Mouse (Mus musculus): ENCODE data around the gene Zfp473. TPM values are rescaled to one million over a fixed set of nuclear protein-coding genes. Genes with fewer than 3 reads are reported as not detected.
"Not testable (repeated sequence)": the region's sequence is repeated elsewhere in the genome, so short reads cannot be mapped to it uniquely, and the experiment has no call there.

The Zfp473 gene
- 0.95 and 1.0 TPM in 2 replicates for polyA plus RNA-seq (2014; fragmentation: Nextera tagmentation; extraction: Ambion mirVana)

DNA sequence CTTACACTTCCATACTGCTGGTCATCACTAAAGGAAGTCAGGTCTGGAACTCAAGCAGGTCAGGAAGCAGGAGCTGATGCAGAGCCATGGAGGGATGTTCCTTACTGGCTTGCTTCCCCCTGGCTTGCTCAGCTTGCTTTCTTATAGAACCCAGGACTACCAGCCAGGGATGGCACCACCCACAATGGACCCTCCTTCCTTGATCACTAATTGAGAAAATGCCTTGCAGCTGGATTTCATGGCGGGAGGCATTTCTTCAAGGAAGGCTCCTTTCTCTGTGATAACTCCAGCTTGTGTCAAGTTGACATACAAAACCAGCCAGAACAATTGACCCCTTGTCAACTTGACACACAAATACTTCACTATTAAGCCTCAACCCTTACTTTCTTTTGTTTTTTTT lies at the start of gene Zfp473:
Gene Zfp473 (minus strand): TSS at position 101 of the 400 bp plus-strand sequence.
- ATAC-seq (ENCODE audit: low read depth); H3K9me3 ChIP-seq (ENCODE audit: control insufficient read depth, low read length); H3K4me3 ChIP-seq (ENCODE audit: low read depth, low read length); H3K9ac ChIP-seq (replicated peaks; ENCODE audit: low read depth, low read length); H3K4me1 ChIP-seq (ENCODE audit: control insufficient read depth, insufficient read depth, low read length); H3K4me2 ChIP-seq (ENCODE audit: low read depth, low read length); H3K27ac ChIP-seq (ENCODE audit: low read depth, low read length); H3K27me3 ChIP-seq (ENCODE audit: control insufficient read depth, insufficient read depth, low read length): not testable (repeated sequence)
- H3K36me3 ChIP-seq (ENCODE audit: control insufficient read depth, insufficient read depth, low read length): peaks cover 24% of the 10 kb centered on the region
- whole genome bisulfite sequencing: 84% methylated on average over 1 of the region's 1 CpGs

DNA sequence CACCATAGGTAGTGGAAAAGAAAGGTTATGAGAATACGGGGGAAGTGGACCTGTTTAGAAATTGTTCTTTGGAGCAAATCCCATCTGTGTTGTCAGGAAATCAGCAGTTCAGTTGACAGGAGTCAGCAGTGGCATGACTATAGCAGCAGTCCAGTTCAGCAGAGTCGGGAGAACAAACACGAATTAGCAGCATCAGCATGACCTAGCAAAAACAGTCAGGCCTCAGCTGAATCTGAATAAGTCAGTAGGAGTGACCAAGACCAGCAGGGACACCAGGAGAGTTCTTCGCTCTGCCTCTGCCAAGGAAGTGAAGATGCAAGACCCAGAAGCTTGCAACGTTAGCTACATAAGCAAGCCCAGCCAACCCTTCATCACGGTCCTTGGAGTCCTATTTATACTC lies 41.9 kb upstream of the Zfp473 start:
- WGBS: 92% methylated on average over 6 of the region's 6 CpGs
- ATAC-seq (ENCODE audit: low read depth): no peak
- H3K9ac ChIP-seq (replicated peaks; ENCODE audit: low read depth, low read length): no peak overlapping the region
- H3K4me2 ChIP-seq (ENCODE audit: low read depth, low read length): no peak overlapping the region
- no peaks in the 10 kb centered on the region for H3K4me1 ChIP-seq (ENCODE audit: control insufficient read depth, insufficient read depth, low read length)
- H3K27ac ChIP-seq (ENCODE audit: low read depth, low read length): no peak overlapping the region
- no peaks in the 10 kb centered on the region for H3K9me3 ChIP-seq (ENCODE audit: control insufficient read depth, low read length)
- no peaks in the 10 kb centered on the region for H3K27me3 ChIP-seq (ENCODE audit: control insufficient read depth, insufficient read depth, low read length)
- H3K36me3 ChIP-seq (ENCODE audit: control insufficient read depth, insufficient read depth, low read length): no peaks in the 10 kb centered on the region
- no peak overlapping the region for H3K4me3 ChIP-seq (ENCODE audit: low read depth, low read length)

DNA sequence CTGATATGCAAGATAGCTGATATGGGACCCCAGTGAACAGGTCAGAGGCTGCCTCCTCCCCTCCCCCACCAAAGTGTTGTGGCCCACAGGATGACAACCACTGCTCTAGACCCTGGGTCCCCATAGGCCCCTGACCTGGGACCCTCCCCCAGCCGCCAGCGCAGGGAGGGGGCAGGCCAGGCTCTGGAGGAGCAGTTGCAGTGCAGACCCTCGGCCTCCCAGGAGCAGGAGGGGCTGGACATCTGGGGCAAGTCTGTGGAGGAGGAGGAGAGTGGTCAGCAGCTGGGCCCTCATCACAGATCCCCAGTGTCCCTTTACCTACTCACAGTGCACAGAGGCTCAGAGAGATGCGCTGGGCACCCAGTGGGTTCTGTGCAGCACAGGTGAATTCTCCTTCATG lies 39.2 kb upstream of the Zfp473 start:
- no peak overlapping the region for H3K4me2 ChIP-seq (ENCODE audit: low read depth, low read length)
- H3K4me1 ChIP-seq (ENCODE audit: control insufficient read depth, insufficient read depth, low read length): no peaks in the 10 kb centered on the region
- H3K27ac ChIP-seq (ENCODE audit: low read depth, low read length): no peak overlapping the region
- H3K4me3 ChIP-seq (ENCODE audit: low read depth, low read length): no peak overlapping the region
- no peak for ATAC-seq (ENCODE audit: low read depth)
- H3K36me3 ChIP-seq (ENCODE audit: control insufficient read depth, insufficient read depth, low read length): no peaks in the 10 kb centered on the region
- H3K27me3 ChIP-seq (ENCODE audit: control insufficient read depth, insufficient read depth, low read length): no peaks in the 10 kb centered on the region
- H3K9me3 ChIP-seq (ENCODE audit: control insufficient read depth, low read length): no peaks in the 10 kb centered on the region
- WGBS: 68% methylated on average over 4 of the region's 4 CpGs
- no peak overlapping the region for H3K9ac ChIP-seq (replicated peaks; ENCODE audit: low read depth, low read length)

DNA sequence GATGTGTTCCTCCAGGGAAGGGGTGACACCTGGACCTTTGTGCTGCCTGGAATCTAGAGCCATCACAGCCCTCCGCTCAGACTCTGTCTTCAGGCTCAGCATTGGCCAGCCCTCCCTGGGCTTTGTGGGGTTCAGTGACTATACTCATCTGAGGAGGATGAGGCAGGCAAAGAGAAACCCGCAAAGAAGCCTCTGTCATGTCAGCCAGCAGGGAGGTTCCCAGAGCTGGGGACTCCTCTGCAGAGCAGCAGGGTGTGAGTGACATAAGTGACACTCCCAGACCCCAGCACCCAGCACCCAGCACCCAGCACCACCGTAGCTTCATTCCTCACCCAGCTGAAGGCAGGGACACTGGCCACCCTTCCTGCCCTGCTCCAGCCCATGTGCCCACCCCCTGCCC lies 38.7 kb upstream of the Zfp473 start:
- H3K27ac ChIP-seq (ENCODE audit: low read depth, low read length): no peak overlapping the region
- WGBS: 85% methylated on average over 3 of the region's 3 CpGs

DNA sequence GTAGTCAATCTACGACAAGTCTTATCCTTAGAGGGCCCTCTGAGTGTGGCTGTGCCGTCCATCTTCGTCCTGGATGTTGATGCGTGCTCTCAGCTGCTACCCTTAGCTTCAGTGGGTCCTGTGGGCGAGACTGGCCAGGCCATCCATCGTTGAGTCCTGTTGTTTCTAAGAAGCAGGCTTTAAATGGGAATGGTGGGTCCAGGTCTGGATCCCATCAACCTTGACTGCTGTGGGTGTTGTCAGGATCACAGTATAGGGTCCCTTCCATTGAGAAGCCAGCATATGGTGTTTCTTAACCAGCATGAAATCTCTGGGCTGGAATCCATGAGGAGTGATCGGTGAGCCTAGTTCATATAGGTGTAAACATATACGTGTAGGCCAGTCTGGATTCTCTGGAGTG lies 29.3 kb upstream of the Zfp473 start:
- Histone ChIP-seq H3K9me3 (ENCODE audit: control insufficient read depth, low read length) (no peaks in the 10 kb centered on the region), H3K4me3 (ENCODE audit: low read depth, low read length) (no peak overlapping the region), H3K4me2 (ENCODE audit: low read depth, low read length) (no peak overlapping the region), H3K4me1 (ENCODE audit: control insufficient read depth, insufficient read depth, low read length) (no peaks in the 10 kb centered on the region), H3K27ac (ENCODE audit: low read depth, low read length) (no peak overlapping the region), H3K27me3 (ENCODE audit: control insufficient read depth, insufficient read depth, low read length) (no peaks in the 10 kb centered on the region), H3K9ac (replicated peaks; ENCODE audit: low read depth, low read length) (no peak overlapping the region), H3K36me3 (ENCODE audit: control insufficient read depth, insufficient read depth, low read length) (0 out of 2 replicates have a peak, but pooled peaks cover 4% of the 10 kb centered on the region)
- ATAC-seq (ENCODE audit: low read depth): no peak
- WGBS: 89% methylated on average over 8 of the region's 8 CpGs

More for the DNA sequence above, 38.7 kb upstream of the Zfp473 start:
- H3K27me3 ChIP-seq (ENCODE audit: control insufficient read depth, insufficient read depth, low read length): no peaks in the 10 kb centered on the region
- H3K4me1 ChIP-seq (ENCODE audit: control insufficient read depth, insufficient read depth, low read length): no peaks in the 10 kb centered on the region
- H3K9me3 ChIP-seq (ENCODE audit: control insufficient read depth, low read length): no peaks in the 10 kb centered on the region
- H3K4me3 ChIP-seq (ENCODE audit: low read depth, low read length): no peak overlapping the region
- H3K36me3 ChIP-seq (ENCODE audit: control insufficient read depth, insufficient read depth, low read length): no peaks in the 10 kb centered on the region
- no peak overlapping the region for H3K4me2 ChIP-seq (ENCODE audit: low read depth, low read length)
- no peak overlapping the region for H3K9ac ChIP-seq (replicated peaks; ENCODE audit: low read depth, low read length)
- no peak for ATAC-seq (ENCODE audit: low read depth)

DNA sequence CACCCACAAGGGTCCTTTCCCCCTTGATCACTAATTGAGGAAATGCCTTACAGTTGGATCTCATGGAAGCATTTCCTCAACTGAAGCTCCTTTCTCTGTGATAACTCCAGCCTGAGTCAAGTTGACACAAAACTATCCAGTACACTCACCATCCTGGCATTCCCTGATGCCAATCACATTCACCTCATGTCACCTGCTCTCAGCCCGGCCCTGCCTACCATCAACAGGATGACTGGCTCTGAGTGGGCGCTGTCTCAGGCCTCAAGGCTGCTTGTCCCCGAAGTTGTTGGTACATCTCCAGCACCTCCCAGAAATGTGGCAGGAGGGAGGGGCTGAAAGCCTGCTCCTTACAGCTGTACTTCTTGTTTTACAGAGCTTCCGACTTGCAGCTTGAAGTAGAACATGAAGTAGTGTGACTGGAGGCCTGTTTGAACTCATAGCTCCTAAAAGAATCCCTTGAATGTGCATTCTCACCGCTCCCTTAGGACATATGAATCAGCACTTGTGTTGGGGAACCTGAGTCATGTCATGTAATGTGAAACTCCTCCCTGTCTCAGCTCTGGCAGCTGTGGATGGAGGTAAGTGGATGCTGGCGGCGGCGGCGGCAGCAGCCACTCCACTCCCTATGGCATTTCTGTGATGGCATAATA lies 26.1 kb upstream of the Zfp473 start:
- no peaks in the 10 kb centered on the region for H3K27me3 ChIP-seq (ENCODE audit: control insufficient read depth, insufficient read depth, low read length)
- H3K36me3 ChIP-seq (ENCODE audit: control insufficient read depth, insufficient read depth, low read length): peaks cover 12% of the 10 kb centered on the region; the same call in 1 of the 2 replicates
- no peak overlapping the region for H3K4me3 ChIP-seq (ENCODE audit: low read depth, low read length)
- no peaks in the 10 kb centered on the region for H3K4me1 ChIP-seq (ENCODE audit: control insufficient read depth, insufficient read depth, low read length)
- no peaks in the 10 kb centered on the region for H3K9me3 ChIP-seq (ENCODE audit: control insufficient read depth, low read length)
- WGBS: 94% methylated on average over 9 of the region's 9 CpGs
- no peak overlapping the region for H3K4me2 ChIP-seq (ENCODE audit: low read depth, low read length)
- H3K27ac ChIP-seq (ENCODE audit: low read depth, low read length): no peak overlapping the region
- ATAC-seq (ENCODE audit: low read depth): no peak
- H3K9ac ChIP-seq (replicated peaks; ENCODE audit: low read depth, low read length): no peak overlapping the region

DNA sequence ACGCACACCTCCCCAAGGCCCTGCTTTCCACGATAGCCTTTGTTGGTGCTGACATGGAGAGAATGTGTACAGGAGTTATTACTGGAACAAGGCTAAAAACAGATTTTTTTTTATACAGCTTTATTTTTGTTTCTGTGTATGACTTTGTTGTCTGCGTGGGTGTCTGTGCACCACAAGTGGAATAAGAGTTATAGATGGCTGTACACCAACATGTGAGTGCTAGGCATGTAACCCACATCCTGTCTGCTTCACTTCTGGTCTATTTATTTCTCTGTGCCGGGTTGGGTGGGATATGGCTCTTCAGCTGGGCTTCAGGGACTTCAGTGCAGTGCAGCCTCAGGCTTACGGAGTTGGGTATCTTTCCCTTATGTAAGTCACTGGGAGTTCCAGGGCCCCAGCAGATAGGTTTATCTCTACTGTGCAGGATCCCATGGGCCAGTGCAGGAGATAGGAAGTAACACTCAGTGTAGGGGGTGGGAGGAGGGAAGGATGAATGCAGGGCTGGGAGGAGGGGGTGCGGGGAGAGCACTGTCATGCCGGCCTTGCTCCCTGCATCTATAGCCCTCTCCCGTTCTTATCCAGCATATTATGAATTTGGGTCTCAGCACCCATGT lies 21.8 kb upstream of the Zfp473 start:
- Histone ChIP-seq H3K36me3 (ENCODE audit: control insufficient read depth, insufficient read depth, low read length) (peaks cover 33% of the 10 kb centered on the region), H3K4me1 (ENCODE audit: control insufficient read depth, insufficient read depth, low read length) (no peaks in the 10 kb centered on the region), H3K27me3 (ENCODE audit: control insufficient read depth, insufficient read depth, low read length) (no peaks in the 10 kb centered on the region), H3K9ac (replicated peaks; ENCODE audit: low read depth, low read length) (no peak overlapping the region), H3K4me2 (ENCODE audit: low read depth, low read length) (no peak overlapping the region), H3K4me3 (ENCODE audit: low read depth, low read length) (no peak overlapping the region), H3K9me3 (ENCODE audit: control insufficient read depth, low read length) (no peaks in the 10 kb centered on the region), H3K27ac (ENCODE audit: low read depth, low read length) (no peak overlapping the region)
- 94% methylated on average over 8 of the region's 8 CpGs for WGBS
- no peak for ATAC-seq (ENCODE audit: low read depth)

DNA sequence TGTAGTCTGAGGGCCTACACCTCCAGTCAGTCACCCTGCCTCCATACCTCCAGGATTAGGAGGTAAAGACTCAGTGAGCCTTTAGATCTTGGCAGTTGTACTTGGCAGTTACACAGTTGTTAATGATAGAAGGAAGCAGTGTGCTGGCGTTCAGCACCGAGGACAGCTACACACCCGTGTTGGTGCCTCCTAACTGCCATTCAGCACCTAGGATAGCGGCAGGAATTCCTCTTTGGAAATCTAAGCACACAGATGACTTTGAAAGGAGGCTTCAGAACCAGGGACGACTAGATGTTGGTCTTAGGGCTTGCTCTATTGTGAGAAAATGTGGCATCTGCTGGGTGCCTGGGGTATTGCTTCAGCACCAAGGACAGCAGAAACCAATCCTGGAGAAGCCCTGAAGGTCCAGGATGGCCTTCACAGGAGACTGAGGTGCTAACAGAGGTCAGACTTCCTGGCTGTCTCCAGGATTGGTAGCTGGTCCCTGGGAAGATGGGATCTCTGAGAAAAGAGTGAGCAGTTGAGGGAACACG lies 19.3 kb upstream of the Zfp473 start:
- H3K36me3 ChIP-seq (ENCODE audit: control insufficient read depth, insufficient read depth, low read length): peaks cover 36% of the 10 kb centered on the region
- 20% methylated on average over 6 of the region's 6 CpGs for WGBS
- no peak for ATAC-seq (ENCODE audit: low read depth)

DNA sequence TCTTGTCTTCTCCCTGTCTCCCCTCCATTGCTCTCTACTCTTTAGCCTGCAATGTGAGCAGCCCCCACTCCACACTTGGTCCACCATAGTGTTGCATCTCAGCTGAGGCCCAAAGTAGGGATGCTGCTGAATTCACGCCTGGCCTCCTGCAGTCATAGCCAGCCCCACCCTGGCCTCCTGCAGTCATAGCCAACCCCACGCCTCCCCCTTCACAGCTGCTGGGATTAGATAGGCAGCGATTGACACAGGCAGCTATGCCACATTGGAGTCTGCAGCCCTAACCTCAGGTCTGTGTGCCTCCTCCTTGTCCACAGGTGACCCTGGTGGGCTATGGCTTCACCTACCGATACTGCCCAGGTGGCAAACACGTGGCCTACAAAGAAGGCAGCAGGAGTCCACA lies 17.3 kb upstream of the Zfp473 start:
- Histone ChIP-seq H3K9ac (replicated peaks; ENCODE audit: low read depth, low read length) (no peak overlapping the region), H3K36me3 (ENCODE audit: control insufficient read depth, insufficient read depth, low read length) (peaks cover 28% of the 10 kb centered on the region), H3K9me3 (ENCODE audit: control insufficient read depth, low read length) (no peaks in the 10 kb centered on the region), H3K4me3 (ENCODE audit: low read depth, low read length) (no peak overlapping the region), H3K27ac (ENCODE audit: low read depth, low read length) (no peak overlapping the region), H3K4me2 (ENCODE audit: low read depth, low read length) (no peak overlapping the region), H3K27me3 (ENCODE audit: control insufficient read depth, insufficient read depth, low read length) (no peaks in the 10 kb centered on the region), H3K4me1 (ENCODE audit: control insufficient read depth, insufficient read depth, low read length) (no peaks in the 10 kb centered on the region)
- ATAC-seq (ENCODE audit: low read depth): no peak
- WGBS: 87% methylated on average over 5 of the region's 5 CpGs

More for the DNA sequence above, 19.3 kb upstream of the Zfp473 start:
- Histone ChIP-seq H3K9ac (replicated peaks; ENCODE audit: low read depth, low read length) (no peak overlapping the region), H3K4me1 (ENCODE audit: control insufficient read depth, insufficient read depth, low read length) (no peaks in the 10 kb centered on the region), H3K27me3 (ENCODE audit: control insufficient read depth, insufficient read depth, low read length) (no peaks in the 10 kb centered on the region), H3K4me3 (ENCODE audit: low read depth, low read length) (no peak overlapping the region), H3K27ac (ENCODE audit: low read depth, low read length) (no peak overlapping the region), H3K9me3 (ENCODE audit: control insufficient read depth, low read length) (no peaks in the 10 kb centered on the region), H3K4me2 (ENCODE audit: low read depth, low read length) (no peak overlapping the region)
